Mouse (Mus musculus) MN1 (cell line): ENCODE data around the gene Olfr141.

Experiments used
- DNase-seq: peaks from one replicate; pipeline ENCODE4 v3.0.0-alpha.2; 2016; ENCODE audit warnings: low spot score

Gene Olfr141

DNA sequence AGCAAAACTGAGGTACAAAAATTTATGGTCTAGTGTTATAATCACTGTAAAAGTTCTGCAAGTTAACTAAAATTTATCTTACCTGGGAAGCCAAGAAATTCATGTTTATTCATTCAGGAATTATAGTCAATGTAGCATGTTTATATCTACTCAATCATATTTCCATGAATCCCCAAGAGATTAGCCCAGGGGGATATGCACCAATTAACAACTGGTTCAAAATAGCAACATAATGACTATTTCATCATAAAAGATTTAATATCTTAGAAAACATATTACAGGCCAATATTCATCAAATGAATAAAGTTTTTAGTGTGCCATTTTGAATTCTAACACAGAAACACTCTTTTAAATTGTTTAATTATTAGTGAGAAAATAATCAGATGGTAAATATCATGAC is at the start of gene Olfr141:
TSS of gene Olfr141 (minus strand) at position 101 of the 400 bp plus-strand sequence.
- no peak for DNase-seq

DNA sequence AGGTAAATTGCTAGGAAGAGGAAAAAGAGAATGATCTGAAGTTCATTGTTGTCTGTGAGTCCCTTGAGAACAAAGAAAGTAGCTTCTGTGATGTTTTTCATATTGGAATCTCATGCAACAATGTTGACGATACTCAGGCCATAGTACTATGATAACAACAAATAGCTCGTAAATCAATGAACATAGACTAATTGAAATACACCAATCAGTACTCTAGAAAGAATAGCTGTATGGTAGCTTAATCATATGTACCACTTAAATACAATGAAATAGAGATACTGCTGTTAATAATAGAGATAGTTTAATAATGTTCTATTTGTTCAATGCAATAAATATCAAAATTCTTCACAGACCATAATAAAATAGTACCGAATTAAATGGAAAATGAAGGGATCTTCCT is 41.8 kb upstream of the Olfr141 start, which contains the start of gene Olfr1095:
TSS of gene Olfr1095 (minus strand) at position 101 of the 400 bp plus-strand sequence.
- no peak for DNase-seq

DNA sequence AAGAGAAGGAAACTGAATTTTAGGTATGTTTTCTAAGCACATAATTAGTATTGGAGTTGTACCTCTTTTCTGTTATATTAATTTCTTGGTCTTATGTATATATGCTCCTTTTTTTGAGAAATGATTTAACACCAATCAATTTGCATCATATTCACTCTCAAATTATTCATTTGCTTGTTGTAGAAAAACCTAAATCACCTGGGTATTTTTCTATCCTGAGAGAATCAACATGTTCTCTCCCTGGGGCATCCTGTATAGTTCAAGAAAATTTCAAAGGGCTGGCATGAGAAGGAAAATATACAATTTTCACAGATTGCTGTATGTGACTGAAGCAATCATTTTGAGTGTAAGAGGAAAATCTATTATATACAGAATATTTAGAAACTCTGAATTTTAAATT is 14.5 kb upstream of the Olfr141 start, which contains the start of gene Olfr1094:
TSS of gene Olfr1094 (plus strand) at position 301 of the 400 bp plus-strand sequence.
- DNase-seq, result no peak

DNA sequence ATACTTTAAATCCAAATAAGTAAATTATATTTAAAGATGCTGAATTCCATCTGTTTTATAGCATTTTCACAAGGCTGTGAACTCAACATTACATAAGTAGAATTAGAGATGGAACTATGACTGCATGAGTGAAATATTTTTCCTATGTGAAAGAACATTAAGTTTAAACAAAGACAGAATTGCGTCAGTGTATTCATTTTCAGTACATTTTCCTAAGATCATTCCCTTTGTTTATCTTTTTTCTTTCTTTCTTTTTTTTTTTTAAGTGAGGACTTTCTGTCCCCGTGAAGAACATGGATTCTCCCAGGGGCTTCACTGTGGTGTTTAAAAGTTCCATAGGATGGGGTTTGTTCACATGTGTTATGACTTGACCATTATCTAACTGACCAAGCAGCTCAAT is 27.6 kb downstream of the Olfr141 start, which contains the start of gene Olfr1093:
TSS of gene Olfr1093 (plus strand) at position 301 of the 400 bp plus-strand sequence.
- no peak for DNase-seq

- DNase-seq, result no peak
These were observed 48.8 kb downstream of the Olfr141 start for GRCm38 (mm10) chr2:86761050-86761449.

DNA sequence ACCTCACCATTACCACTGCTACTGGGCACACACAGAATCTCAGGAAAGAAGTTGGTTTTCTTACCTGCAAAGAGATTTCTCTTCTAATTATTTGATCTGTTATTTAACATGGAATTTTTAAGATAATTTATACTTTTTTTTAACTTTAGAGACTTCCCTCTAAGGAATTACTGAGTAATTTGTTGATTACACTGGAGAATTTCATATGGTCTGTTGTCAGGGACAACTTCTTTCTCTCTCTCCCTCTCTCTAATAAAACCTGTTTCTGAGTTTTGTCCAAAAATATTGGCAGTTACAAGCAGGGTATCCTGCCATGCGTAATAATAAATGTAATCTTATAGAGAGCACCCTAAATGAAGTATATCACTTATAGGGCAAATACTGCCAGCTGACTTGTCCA is 50.9 kb downstream of the Olfr141 start, which contains the start of gene Olfr1090:
TSS of gene Olfr1090 (minus strand) at position 101 of the 400 bp plus-strand sequence.
- no peak for DNase-seq
